ENCODE assay signal across 8 mouse cellular contexts in genomic region chr2:168268033-168268432, GRCm38 (mm10). TPM values are rescaled to one million over a fixed set of nuclear protein-coding genes. Genes with fewer than 3 reads are reported as not detected.
A peak's percentile ranks its signal among the peaks of the same experiment; 100 is the strongest.
DNase-seq lines count a peak whose midpoint lies in the region; ATAC-seq and TF ChIP-seq lines count a peak whose summit lies in the region.

No protein-coding gene starts in this region.

- peak overlapping the region; percentile 15 for H3K4me3 ChIP-seq in heart, embryonic 12.5 days
- peak overlapping the region; percentile 6; the same call in 1 of the 2 replicates for H3K4me3 ChIP-seq in lung, embryonic 14.5 days (ENCODE audit: low read depth, low read length)

- no peaks in the 10 kb centered on the region for H3K36me3 ChIP-seq in heart, embryonic 12.5 days
- no peaks in the 10 kb centered on the region for H3K36me3 ChIP-seq in lung, embryonic 14.5 days (ENCODE audit: insufficient read depth)

- peak overlapping the region; percentile 49 for H3K4me2 ChIP-seq in heart, embryonic 12.5 days
- peak overlapping the region; percentile 40 for H3K4me2 ChIP-seq in lung, embryonic 14.5 days

- DNase-seq in heart, adult 8-10 months (ENCODE audit: low spot score), result no peak
- peak; percentile 34 for DNase-seq in adrenal gland, postnatal 14 days
- DNase-seq in heart, postnatal 14 days, result peak; percentile 19 to 32
- DNase-seq in lung, embryonic 14.5 days, result peak; percentile 72
- peak; percentile 18 for DNase-seq in thymus, postnatal 25 days
- DNase-seq in layer of hippocampus, adult 9-11 months, result no peak
- DNase-seq in frontal cortex, adult 2 months (ENCODE audit: extremely low spot score in 1 of 2, low spot score in 1 of 2), result no peak

- TF ChIP-seq CTCF in lung, embryonic 14.5 days (IDR thresholded peaks at IDR 0.05; ENCODE audit: low read depth), result peak; percentile 72

- H3K4me1 ChIP-seq in heart, embryonic 12.5 days (replicated peaks), result no peaks in the 10 kb centered on the region
- H3K4me1 ChIP-seq in lung, embryonic 14.5 days (ENCODE audit: insufficient read depth), result no peaks in the 10 kb centered on the region

- intact Hi-C loops in heart, postnatal 14 days (cut with DNase I), result loop anchor here (5.0 kb wide), 1 partner anchor 154 kb away; no protein-coding TSS in a partner anchor

- peaks cover 90% of the 10 kb centered on the region for H3K27me3 ChIP-seq in heart, embryonic 12.5 days (replicated peaks)
- peaks cover 9% of the 10 kb centered on the region; the same call in 1 of the 2 replicates for H3K27me3 ChIP-seq in lung, embryonic 14.5 days (ENCODE audit: insufficient read depth, low read length)

- 13% methylated on average over 7 of the region's 7 CpGs for WGBS in heart, embryonic 12.5 days
- WGBS in lung, embryonic 14.5 days, result 23% methylated on average over 7 of the region's 7 CpGs

- H3K27ac ChIP-seq in heart, embryonic 12.5 days (ENCODE audit: poor library complexity, severe bottlenecking), result no peak overlapping the region
- H3K27ac ChIP-seq in lung, embryonic 14.5 days (ENCODE audit: low read depth), result no peak overlapping the region

- H3K9ac ChIP-seq in heart, embryonic 12.5 days, result no peak overlapping the region
- H3K9ac ChIP-seq in lung, embryonic 14.5 days, result no peak overlapping the region

- ATAC-seq in heart, embryonic 12.5 days (ENCODE audit: insufficient number of reproducible peaks, low FRiP score), result no peak
- no peak for ATAC-seq in lung, embryonic 14.5 days (ENCODE audit: insufficient read depth)

- 0 out of 2 replicates have a peak, but pooled peaks cover 10% of the 10 kb centered on the region for H3K9me3 ChIP-seq in heart, embryonic 12.5 days (replicated peaks)
- no peaks in the 10 kb centered on the region for H3K9me3 ChIP-seq in lung, embryonic 14.5 days (ENCODE audit: low read depth, low read length)

RNA-seq across cellular contexts. Expression of gene Kcng1, which starts 13.5 kb away (rescaled TPM):
- 2.1 and 2.7 TPM in 2 replicates for polyA plus RNA-seq in heart, embryonic 12.5 days (2016; fragmentation: Nextera tagmentation; extraction: Ambion mirVana)
- not detected for total RNA-seq in heart, adult 8-10 months (2022)
- 0.08 TPM in 1 of 2 replicates, not detected in the other for total RNA-seq in adrenal gland, postnatal 14 days (2021)
- total RNA-seq in heart, postnatal 14 days (2021), result under 1 TPM; 0.33 to 0.41 TPM
- 0.14 and 0.83 TPM in 2 replicates for polyA plus RNA-seq in lung, embryonic 14.5 days (2014; fragmentation: Nextera tagmentation; extraction: Ambion mirVana)
- polyA plus RNA-seq in frontal cortex, adult 2 months (2012; rRNA removed), result 11.2 and 12.4 TPM in 2 replicates

RNA-seq across cellular contexts. Expression of gene Mocs3, which starts 37.6 kb away (rescaled TPM):
- polyA plus RNA-seq in heart, embryonic 12.5 days (2016; fragmentation: Nextera tagmentation; extraction: Ambion mirVana), result 6.5 and 7.0 TPM in 2 replicates
- 1 to 10 TPM; 7.3 to 9.7 (median 7.8) TPM for total RNA-seq in heart, adult 8-10 months (2022)
- 11.9 and 12.2 TPM in 2 replicates for total RNA-seq in adrenal gland, postnatal 14 days (2021)
- total RNA-seq in heart, postnatal 14 days (2021), result 1 to 10 TPM; 5.9 to 6.7 TPM
- 7.7 and 10.0 TPM in 2 replicates for polyA plus RNA-seq in lung, embryonic 14.5 days (2014; fragmentation: Nextera tagmentation; extraction: Ambion mirVana)
- 11.8 and 13.0 TPM in 2 replicates for polyA plus RNA-seq in frontal cortex, adult 2 months (2012; rRNA removed)

RNA-seq across cellular contexts. Expression of gene Dpm1, which starts 37.6 kb away (rescaled TPM):
- polyA plus RNA-seq in heart, embryonic 12.5 days (2016; fragmentation: Nextera tagmentation; extraction: Ambion mirVana), result 96.2 and 101 TPM in 2 replicates
- 10 to 100 TPM; 63.2 to 95.5 (median 78.2) TPM for total RNA-seq in heart, adult 8-10 months (2022)
- 116 and 126 TPM in 2 replicates for total RNA-seq in adrenal gland, postnatal 14 days (2021)
- 10 to 100 TPM; 66.1 to 73.9 TPM for total RNA-seq in heart, postnatal 14 days (2021)
- polyA plus RNA-seq in lung, embryonic 14.5 days (2014; fragmentation: Nextera tagmentation; extraction: Ambion mirVana), result 81.4 and 84.6 TPM in 2 replicates
- 21.8 and 24.6 TPM in 2 replicates for polyA plus RNA-seq in frontal cortex, adult 2 months (2012; rRNA removed)

RNA-seq across cellular contexts. Expression of gene Gm20716, which starts 37.9 kb away (rescaled TPM):
- 15.0 and 15.5 TPM in 2 replicates for polyA plus RNA-seq in heart, embryonic 12.5 days (2016; fragmentation: Nextera tagmentation; extraction: Ambion mirVana)
- total RNA-seq in heart, adult 8-10 months (2022), result 10 to 100 TPM; 16.1 to 23.2 (median 19.1) TPM
- 25.8 and 28.0 TPM in 2 replicates for total RNA-seq in adrenal gland, postnatal 14 days (2021)
- total RNA-seq in heart, postnatal 14 days (2021), result 10 to 100 TPM; 16.9 to 19.3 TPM
- 23.1 and 24.7 TPM in 2 replicates for polyA plus RNA-seq in lung, embryonic 14.5 days (2014; fragmentation: Nextera tagmentation; extraction: Ambion mirVana)
- 39.3 and 41.5 TPM in 2 replicates for polyA plus RNA-seq in frontal cortex, adult 2 months (2012; rRNA removed)

Comparison
In these comparisons a context has a peak if more than half of its experiments do, and no peak if none do; other contexts are left out.
1. DNase-seq: peak in adrenal gland, postnatal 14 days (single experiment), heart, postnatal 14 days (2 of 2), lung, embryonic 14.5 days (single experiment) and thymus, postnatal 25 days (single experiment); none in heart, adult 8-10 months (single experiment), layer of hippocampus, adult 9-11 months (single experiment) and frontal cortex, adult 2 months (0 of 2).